Mouse (Mus musculus): ENCODE measurements at regions not wholly inside any gene's neighbourhood (a gene's known extent, or its start where the extent isn't known, plus 50 kb on each side); places are given as distances from the start of the nearest gene placed in this dataset.

DNA sequence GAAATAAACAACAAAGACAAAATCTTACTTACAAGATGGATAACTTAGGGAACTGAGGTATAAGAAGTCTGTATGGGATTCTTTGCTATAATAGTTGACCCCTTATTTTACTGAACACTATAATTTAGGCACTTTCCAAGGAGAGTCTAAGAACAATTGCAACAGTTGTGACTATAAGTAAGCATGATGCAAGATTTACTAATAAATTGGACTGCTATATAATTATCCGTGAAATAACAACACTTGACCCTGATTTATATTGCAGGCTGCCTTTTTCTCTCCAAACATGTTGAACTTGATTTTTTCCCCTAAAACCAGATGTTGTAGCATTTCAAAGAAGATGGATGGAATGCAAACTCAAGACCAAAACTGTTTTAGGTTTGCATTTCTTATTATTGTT lies 237.2 kb upstream of the Mef2c start:
- H3K9ac ChIP-seq (replicated peaks; ENCODE audit: low read length), result no peak overlapping the region
- no peaks in the 10 kb centered on the region for H3K9me3 ChIP-seq (ENCODE audit: low read length)
- no peaks in the 10 kb centered on the region for H3K36me3 ChIP-seq (ENCODE audit: insufficient read depth, low read length)
- H3K4me1 ChIP-seq (ENCODE audit: insufficient read depth, low read length), result no peaks in the 10 kb centered on the region
- H3K4me3 ChIP-seq (ENCODE audit: low read length), result no peak overlapping the region
- WGBS, result 62% methylated on average over 1 of the region's 1 CpGs
- H3K4me2 ChIP-seq (replicated peaks; ENCODE audit: low read depth, low read length), result no peak overlapping the region
- no peak overlapping the region for H3K27ac ChIP-seq (ENCODE audit: low read length)
- ATAC-seq (ENCODE audit: low FRiP score, low TSS enrichment), result no peak
- no peaks in the 10 kb centered on the region for H3K27me3 ChIP-seq (ENCODE audit: insufficient read depth, low read length)

DNA sequence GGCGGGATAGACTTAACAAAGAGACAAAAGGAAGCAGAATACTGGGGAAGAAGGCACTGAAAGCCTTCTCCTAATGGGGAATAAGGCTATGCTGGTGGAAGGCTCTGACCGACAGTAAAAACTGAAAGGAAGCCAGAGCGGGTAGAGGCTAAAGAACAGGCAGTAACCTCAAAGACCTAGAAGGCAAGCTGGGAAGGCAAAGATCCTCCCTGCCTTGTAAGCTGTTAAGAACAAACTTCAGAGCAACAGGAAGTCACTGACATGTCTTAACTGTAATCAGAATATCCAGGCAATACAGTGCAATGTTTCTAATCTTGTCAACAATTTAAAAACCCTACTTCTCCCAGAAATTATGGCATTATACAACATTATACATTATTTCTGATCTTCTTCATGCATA lies 235.2 kb upstream of the Mef2c start:
- H3K9ac ChIP-seq (replicated peaks; ENCODE audit: low read length), result no peak overlapping the region
- no peak for ATAC-seq (ENCODE audit: low FRiP score, low TSS enrichment)
- 68% methylated on average over 3 of the region's 3 CpGs for WGBS

DNA sequence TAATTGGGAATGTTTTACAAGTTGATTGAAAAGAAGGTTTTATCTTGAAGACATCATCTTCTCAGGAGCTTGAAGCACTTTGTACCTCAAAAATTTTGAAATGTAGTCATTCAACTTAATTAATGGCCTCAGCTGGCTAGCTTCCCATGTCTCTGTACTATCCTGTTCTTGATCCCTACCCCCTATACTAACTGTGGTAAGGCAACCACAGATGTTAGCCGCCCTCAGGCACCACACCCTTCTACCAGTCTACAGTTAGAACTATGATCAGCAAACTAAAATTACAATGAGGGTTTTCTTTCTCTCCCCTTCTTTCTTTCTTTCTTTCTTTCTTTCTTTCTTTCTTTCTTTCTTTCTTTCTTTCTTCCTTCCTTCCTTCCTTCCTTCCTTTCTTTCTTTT lies 225.1 kb upstream of the Mef2c start:
- no peaks in the 10 kb centered on the region for H3K27me3 ChIP-seq (ENCODE audit: insufficient read depth, low read length)
- 92% methylated on average over 1 of the region's 1 CpGs for WGBS
- ATAC-seq (ENCODE audit: low FRiP score, low TSS enrichment), result no peak

More for the DNA sequence above, 235.2 kb upstream of the Mef2c start:
- Histone ChIP-seq H3K27ac (ENCODE audit: low read length) (no peak overlapping the region), H3K27me3 (ENCODE audit: insufficient read depth, low read length) (no peaks in the 10 kb centered on the region), H3K9me3 (ENCODE audit: low read length) (no peaks in the 10 kb centered on the region), H3K4me1 (ENCODE audit: insufficient read depth, low read length) (no peaks in the 10 kb centered on the region), H3K36me3 (ENCODE audit: insufficient read depth, low read length) (no peaks in the 10 kb centered on the region), H3K4me2 (replicated peaks; ENCODE audit: low read depth, low read length) (no peak overlapping the region), H3K4me3 (ENCODE audit: low read length) (no peak overlapping the region)

DNA sequence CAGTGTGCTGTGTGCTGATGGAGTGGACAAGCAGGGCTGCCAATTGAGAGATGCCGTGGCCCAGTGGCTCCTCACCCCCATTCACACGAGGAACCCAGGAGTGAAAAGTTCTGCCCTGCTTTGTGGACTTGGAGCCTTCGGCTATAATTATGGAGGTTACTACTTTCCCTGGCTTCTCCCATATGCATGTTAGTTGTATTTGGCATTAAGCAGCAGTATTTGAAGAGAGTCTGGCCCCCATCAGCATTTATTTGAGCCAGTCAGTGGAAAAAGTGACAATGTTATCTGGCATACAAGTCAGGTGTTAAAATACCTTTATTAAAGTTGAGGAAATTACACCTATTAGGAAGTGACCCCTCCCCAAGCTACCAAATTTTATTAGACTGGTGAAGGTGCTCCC lies 196.1 kb upstream of the Mef2c start:
- H3K27ac ChIP-seq (ENCODE audit: low read length), result no peak overlapping the region
- no peaks in the 10 kb centered on the region for H3K27me3 ChIP-seq (ENCODE audit: insufficient read depth, low read length)
- ATAC-seq (ENCODE audit: low FRiP score, low TSS enrichment), result no peak
- no peak overlapping the region for H3K9ac ChIP-seq (replicated peaks; ENCODE audit: low read length)
- H3K36me3 ChIP-seq (ENCODE audit: insufficient read depth, low read length), result no peaks in the 10 kb centered on the region
- H3K4me3 ChIP-seq (ENCODE audit: low read length), result no peak overlapping the region
- 78% methylated on average over 3 of the region's 3 CpGs for WGBS
- no peak overlapping the region for H3K4me2 ChIP-seq (replicated peaks; ENCODE audit: low read depth, low read length)
- H3K9me3 ChIP-seq (ENCODE audit: low read length), result no peaks in the 10 kb centered on the region
- no peaks in the 10 kb centered on the region for H3K4me1 ChIP-seq (ENCODE audit: insufficient read depth, low read length)

More for the DNA sequence above, 225.1 kb upstream of the Mef2c start:
- Histone ChIP-seq H3K4me2 (replicated peaks; ENCODE audit: low read depth, low read length) (no peak overlapping the region), H3K4me3 (ENCODE audit: low read length) (no peak overlapping the region), H3K4me1 (ENCODE audit: insufficient read depth, low read length) (no peaks in the 10 kb centered on the region), H3K9me3 (ENCODE audit: low read length) (no peaks in the 10 kb centered on the region), H3K27ac (ENCODE audit: low read length) (no peak overlapping the region), H3K9ac (replicated peaks; ENCODE audit: low read length) (no peak overlapping the region), H3K36me3 (ENCODE audit: insufficient read depth, low read length) (no peaks in the 10 kb centered on the region)

DNA sequence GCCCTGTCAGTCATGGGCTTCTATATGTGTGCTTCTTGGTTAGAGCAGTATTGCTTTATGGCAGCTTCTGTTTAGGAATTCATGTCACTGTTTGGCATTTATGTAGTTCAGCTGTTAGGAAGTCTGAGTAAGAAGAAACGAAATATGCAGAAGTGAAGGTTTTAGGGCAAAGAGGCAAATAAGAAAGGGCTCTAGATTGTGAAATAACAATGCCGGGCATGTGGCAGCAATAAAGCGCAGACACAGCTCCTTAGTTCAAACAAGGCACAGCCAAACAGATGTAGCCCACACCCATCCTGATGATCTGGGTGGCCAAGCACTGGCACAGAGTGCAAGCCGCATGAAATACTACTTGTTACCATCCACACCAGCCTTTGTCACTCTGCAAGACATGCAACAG lies 175.3 kb upstream of the Mef2c start:
- no peak for ATAC-seq (ENCODE audit: low FRiP score, low TSS enrichment)
- H3K36me3 ChIP-seq (ENCODE audit: insufficient read depth, low read length), result no peaks in the 10 kb centered on the region
- H3K27ac ChIP-seq (ENCODE audit: low read length), result no peak overlapping the region
- 68% methylated on average over 4 of the region's 4 CpGs for WGBS
- H3K9me3 ChIP-seq (ENCODE audit: low read length), result no peaks in the 10 kb centered on the region
- H3K4me1 ChIP-seq (ENCODE audit: insufficient read depth, low read length), result no peaks in the 10 kb centered on the region
- no peak overlapping the region for H3K4me2 ChIP-seq (replicated peaks; ENCODE audit: low read depth, low read length)
- no peak overlapping the region for H3K4me3 ChIP-seq (ENCODE audit: low read length)
- no peak overlapping the region for H3K9ac ChIP-seq (replicated peaks; ENCODE audit: low read length)
- H3K27me3 ChIP-seq (ENCODE audit: insufficient read depth, low read length), result no peaks in the 10 kb centered on the region

DNA sequence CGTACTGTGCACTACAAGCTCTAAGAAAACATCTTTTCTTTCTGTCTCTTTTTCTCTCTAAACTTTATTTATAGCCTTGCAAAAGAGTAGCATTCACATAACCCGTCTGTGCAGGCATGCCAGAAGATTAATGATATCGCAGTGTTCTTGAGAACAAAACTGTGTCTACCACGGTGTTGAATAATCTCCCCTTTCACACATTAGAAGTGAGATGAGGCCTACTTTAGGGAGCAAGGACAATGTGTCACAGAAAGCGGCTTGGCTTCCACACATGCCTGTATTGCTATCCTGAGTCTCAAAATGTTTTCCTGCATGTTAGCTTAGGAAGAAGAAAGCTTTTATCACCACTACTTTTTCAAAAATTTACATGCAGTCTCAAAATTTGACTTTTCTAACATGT lies 170.1 kb upstream of the Mef2c start:
- 28% methylated on average over 5 of the region's 5 CpGs for WGBS
- Histone ChIP-seq H3K27me3 (ENCODE audit: insufficient read depth, low read length) (no peaks in the 10 kb centered on the region), H3K4me2 (replicated peaks; ENCODE audit: low read depth, low read length) (no peak overlapping the region), H3K4me1 (ENCODE audit: insufficient read depth, low read length) (no peaks in the 10 kb centered on the region), H3K27ac (ENCODE audit: low read length) (no peak overlapping the region), H3K4me3 (ENCODE audit: low read length) (no peak overlapping the region), H3K9me3 (ENCODE audit: low read length) (no peaks in the 10 kb centered on the region), H3K36me3 (ENCODE audit: insufficient read depth, low read length) (no peaks in the 10 kb centered on the region), H3K9ac (replicated peaks; ENCODE audit: low read length) (no peak overlapping the region)
- no peak for ATAC-seq (ENCODE audit: low FRiP score, low TSS enrichment)

DNA sequence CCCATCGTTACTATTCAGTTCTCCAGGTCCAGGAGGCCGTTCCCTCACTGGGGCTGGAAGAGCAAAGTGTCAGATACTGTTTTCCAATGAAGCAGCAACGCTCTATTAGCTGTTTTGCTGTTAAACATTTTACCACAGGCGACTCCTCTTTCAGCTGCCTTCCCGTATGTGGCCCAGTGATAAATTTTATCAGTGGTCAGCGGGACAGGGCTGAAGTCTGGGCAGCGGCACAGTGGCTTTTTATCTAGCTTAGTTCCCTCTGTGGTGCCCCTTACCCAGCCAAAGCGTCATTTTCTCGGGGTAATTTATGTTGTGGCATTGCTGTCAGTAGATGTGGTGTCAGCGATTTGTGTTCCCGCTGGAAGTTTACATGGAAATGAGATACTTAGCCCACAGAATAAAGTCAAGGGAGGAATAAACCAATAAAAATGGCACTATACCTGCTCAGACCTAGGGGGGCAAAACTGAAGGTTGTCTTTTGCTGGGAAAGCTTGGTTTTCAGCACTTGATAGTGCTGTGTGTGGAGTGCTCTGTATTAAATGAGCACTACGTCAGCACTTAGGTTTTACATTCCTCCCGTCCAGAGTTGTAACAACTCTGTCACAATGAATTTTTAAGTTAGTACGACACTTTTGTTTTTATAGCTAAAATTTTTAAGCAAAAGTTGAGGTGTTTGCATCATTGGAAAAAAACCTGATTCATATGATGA lies 159.1 kb upstream of the Mef2c start:
- 29% methylated on average over 14 of the region's 14 CpGs for WGBS
- no peak overlapping the region for H3K4me3 ChIP-seq (ENCODE audit: low read length)
- H3K36me3 ChIP-seq (ENCODE audit: insufficient read depth, low read length), result no peaks in the 10 kb centered on the region
- no peaks in the 10 kb centered on the region for H3K4me1 ChIP-seq (ENCODE audit: insufficient read depth, low read length)
- no peaks in the 10 kb centered on the region for H3K27me3 ChIP-seq (ENCODE audit: insufficient read depth, low read length)
- H3K4me2 ChIP-seq (replicated peaks; ENCODE audit: low read depth, low read length), result 0 out of 2 replicates have a peak overlapping the region, but pooled peaks have one; percentile 5
- ATAC-seq (ENCODE audit: low FRiP score, low TSS enrichment), result 0 out of 2 replicates have a peak, but pooled peaks have one; percentile 42
- H3K9ac ChIP-seq (replicated peaks; ENCODE audit: low read length), result no peak overlapping the region
- H3K27ac ChIP-seq (ENCODE audit: low read length), result no peak overlapping the region
- no peaks in the 10 kb centered on the region for H3K9me3 ChIP-seq (ENCODE audit: low read length)

DNA sequence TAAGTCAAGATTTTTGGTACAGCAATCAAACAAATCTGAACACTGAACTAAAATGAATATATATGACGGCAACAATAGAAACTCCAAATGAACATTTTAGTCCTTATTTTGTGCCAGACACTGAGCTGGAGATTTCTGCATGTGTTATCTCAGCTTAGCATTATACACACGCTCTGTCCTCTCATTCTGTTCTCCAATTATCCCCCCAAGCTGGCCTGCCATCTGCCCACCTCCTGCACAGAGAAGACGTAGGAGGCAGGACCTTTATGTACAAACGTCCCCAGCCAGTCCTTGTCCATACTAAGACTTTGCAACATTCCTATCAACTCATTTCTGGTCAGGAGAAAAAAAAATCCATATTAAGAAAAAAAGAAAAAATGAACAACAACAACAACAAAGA lies 148.5 kb upstream of the Mef2c start:
- no peak overlapping the region for H3K9ac ChIP-seq (replicated peaks; ENCODE audit: low read length)
- H3K4me3 ChIP-seq (ENCODE audit: low read length), result no peak overlapping the region
- H3K4me2 ChIP-seq (replicated peaks; ENCODE audit: low read depth, low read length), result no peak overlapping the region
- H3K36me3 ChIP-seq (ENCODE audit: insufficient read depth, low read length), result no peaks in the 10 kb centered on the region
- ATAC-seq (ENCODE audit: low FRiP score, low TSS enrichment), result no peak
- no peaks in the 10 kb centered on the region for H3K4me1 ChIP-seq (ENCODE audit: insufficient read depth, low read length)
- no peaks in the 10 kb centered on the region for H3K27me3 ChIP-seq (ENCODE audit: insufficient read depth, low read length)
- 84% methylated on average over 4 of the region's 4 CpGs for WGBS
- H3K9me3 ChIP-seq (ENCODE audit: low read length), result no peaks in the 10 kb centered on the region
- no peak overlapping the region for H3K27ac ChIP-seq (ENCODE audit: low read length)

DNA sequence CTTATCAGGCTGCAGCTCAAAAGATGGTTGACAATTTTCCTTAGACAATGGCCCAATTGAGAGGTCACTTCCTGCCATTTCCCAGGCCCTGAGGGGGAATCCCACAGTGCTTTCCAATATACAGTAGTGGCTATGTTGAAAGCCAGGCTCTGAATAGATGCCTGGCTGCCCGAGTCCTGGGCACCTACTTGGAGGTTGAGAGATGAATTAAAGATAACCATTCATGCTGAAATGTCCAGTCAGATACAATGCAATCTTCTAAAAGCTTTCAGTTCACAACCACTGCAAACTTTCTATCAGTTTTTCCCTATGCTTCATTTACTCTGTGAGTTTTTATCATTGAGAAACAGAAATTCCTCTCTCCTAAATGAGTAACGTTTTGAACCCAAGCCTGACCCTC lies 143.3 kb upstream of the Mef2c start:
- no peak for ATAC-seq (ENCODE audit: low FRiP score, low TSS enrichment)
- H3K27ac ChIP-seq (ENCODE audit: low read length), result no peak overlapping the region
- no peaks in the 10 kb centered on the region for H3K9me3 ChIP-seq (ENCODE audit: low read length)
- WGBS, result 71% methylated on average over 2 of the region's 2 CpGs
- H3K4me1 ChIP-seq (ENCODE audit: insufficient read depth, low read length), result no peaks in the 10 kb centered on the region
- H3K36me3 ChIP-seq (ENCODE audit: insufficient read depth, low read length), result no peaks in the 10 kb centered on the region
- no peaks in the 10 kb centered on the region for H3K27me3 ChIP-seq (ENCODE audit: insufficient read depth, low read length)
- no peak overlapping the region for H3K9ac ChIP-seq (replicated peaks; ENCODE audit: low read length)
- no peak overlapping the region for H3K4me2 ChIP-seq (replicated peaks; ENCODE audit: low read depth, low read length)
- no peak overlapping the region for H3K4me3 ChIP-seq (ENCODE audit: low read length)

DNA sequence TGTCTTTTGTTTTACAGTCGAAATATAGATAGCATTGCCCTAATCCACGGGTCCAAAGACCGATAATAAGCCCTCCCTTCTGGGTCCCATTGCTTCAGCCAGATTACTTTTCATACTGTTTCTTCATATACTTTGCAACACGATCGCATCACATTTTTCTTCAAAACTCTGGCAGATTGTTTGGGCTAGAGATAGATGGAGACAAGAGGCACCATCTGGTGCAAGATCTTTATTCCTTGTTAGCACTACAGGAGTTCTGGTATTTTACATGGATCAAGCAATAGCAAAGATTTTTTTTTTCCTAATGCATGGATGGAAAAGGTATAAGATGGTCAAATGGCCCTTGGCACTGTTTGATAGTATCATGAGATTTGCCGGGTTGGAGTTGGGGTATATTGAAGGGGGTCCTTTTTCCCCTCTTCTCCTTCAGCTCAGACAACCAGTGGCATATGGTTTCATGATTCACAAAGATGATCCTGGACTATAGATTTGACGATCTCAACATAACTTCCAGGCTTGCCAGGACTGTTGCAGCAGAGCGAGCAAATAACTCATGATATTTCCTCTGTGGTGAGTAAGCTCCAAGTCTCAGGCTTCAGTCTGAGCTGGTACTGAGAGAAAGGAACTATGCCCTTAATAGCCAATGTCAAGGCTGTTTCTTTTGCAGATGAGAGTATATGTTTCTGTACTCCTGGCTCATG lies 127.6 kb upstream of the Mef2c start:
- Histone ChIP-seq H3K4me1 (ENCODE audit: insufficient read depth, low read length) (no peaks in the 10 kb centered on the region), H3K9me3 (ENCODE audit: low read length) (no peaks in the 10 kb centered on the region), H3K27ac (ENCODE audit: low read length) (no peak overlapping the region), H3K9ac (replicated peaks; ENCODE audit: low read length) (no peak overlapping the region), H3K27me3 (ENCODE audit: insufficient read depth, low read length) (no peaks in the 10 kb centered on the region), H3K4me2 (replicated peaks; ENCODE audit: low read depth, low read length) (no peak overlapping the region), H3K36me3 (ENCODE audit: insufficient read depth, low read length) (no peaks in the 10 kb centered on the region), H3K4me3 (ENCODE audit: low read length) (no peak overlapping the region)
- no peak for ATAC-seq (ENCODE audit: low FRiP score, low TSS enrichment)
- WGBS, result 93% methylated on average over 8 of the region's 8 CpGs

All from kidney, embryonic 16.5 days (tissue).